Mouse (Mus musculus) gastrocnemius, postnatal 10 days (tissue): ENCODE data around the gene Tspan9. TPM values are rescaled to one million over a fixed set of nuclear protein-coding genes. Genes with fewer than 3 reads are reported as not detected.

Experiments
- DNase-seq: peaks from one replicate; pipeline ENCODE4 v3.0.0; 2021; ENCODE audit warnings: mixed read lengths
- microRNA-seq, 2 experiments: library from miRNA; unstranded; fragments of <30 nt; microRNA quantifications; one replicate each; pipeline ENCODE4 v1.2.0; 2021
- total RNA-seq, 2 experiments: library from RNA; stranded (reverse); gene quantifications; 2 replicates each; pipeline ENCODE4 v1.2.3; 2021

Tspan9 gene
- total RNA-seq, 2 experiments from 2014 or later = 109 to 119 TPM

- DNase-seq = no peak
Observed at GRCm38 (mm10) chr6:127923296-127923695, 220.1 kb downstream of the Tspan9 start.

- DNase-seq = no peak
Observed at GRCm38 (mm10) chr6:127921996-127922395, 221.4 kb downstream of the Tspan9 start.

DNA sequence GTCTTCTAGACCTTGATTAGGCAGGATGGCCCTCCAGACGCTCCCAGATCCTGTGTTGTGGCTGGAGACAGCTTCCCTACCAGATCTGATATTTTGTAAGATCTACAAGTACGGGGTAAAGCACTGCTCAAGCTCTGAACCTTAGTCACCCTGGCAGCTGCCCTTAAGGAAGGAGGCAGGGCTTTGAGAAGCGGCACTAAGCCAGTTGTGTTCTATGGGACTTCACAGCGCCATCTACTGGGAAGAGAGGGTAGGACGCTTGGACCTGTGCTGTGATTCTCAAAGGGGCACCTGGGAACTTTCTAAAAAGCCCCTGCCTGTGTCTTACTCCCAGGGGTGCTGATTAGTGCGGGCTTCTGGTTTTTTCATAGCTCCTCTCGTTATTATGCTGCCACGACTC lies 222.7 kb downstream of the Tspan9 start:
- peak; percentile 83 for DNase-seq

- no peak for DNase-seq
Observed at GRCm38 (mm10) chr6:127919491-127919890, 223.9 kb downstream of the Tspan9 start.

GRCm38 (mm10) chr6:127917712-127918111 lies 225.7 kb downstream of the Tspan9 start:
- no peak for DNase-seq

GRCm38 (mm10) chr6:127916993-127917392 lies 226.4 kb downstream of the Tspan9 start:
- DNase-seq = no peak

GRCm38 (mm10) chr6:127912938-127913337 lies 230.5 kb downstream of the Tspan9 start:
- no peak for DNase-seq

GRCm38 (mm10) chr6:127911687-127912086 lies 231.7 kb downstream of the Tspan9 start:
- DNase-seq = no peak

Small RNAs within 50 kb of the gene (microRNA-seq; reads per million reads assigned to microRNA genes)
- 0 reads per million in 2 experiments for gene Gm26338

Other genes starting within 250 kb of the Tspan9 start
- 10 to 100 TPM; 13.2 to 14.5 TPM for gene Tead4, start 157.2 kb upstream of the Tspan9 start, total RNA-seq
- gene Tulp3, start 212.3 kb upstream of the Tspan9 start, total RNA-seq = 10 to 100 TPM in 1 of 2 experiments, 1 to 10 TPM in 1; 10.0 to 13.0 TPM
- gene Rhno1, start 219.3 kb upstream of the Tspan9 start, total RNA-seq = 10 to 100 TPM; 12.8 to 16.2 TPM
- 10 to 100 TPM in 1 of 2 experiments, 1 to 10 TPM in 1; 8.6 to 10.4 TPM for gene Foxm1, start 219.4 kb upstream of the Tspan9 start, total RNA-seq
- gene Tex52, start 231.9 kb upstream of the Tspan9 start, total RNA-seq = under 1 TPM in 1 of 2 experiments, not detected in 1; 0.36 TPM
- gene Gm44596, start 231.9 kb upstream of the Tspan9 start, total RNA-seq = not detected